Mouse (Mus musculus) CH12.LX (cell line): ENCODE measurements around the gene Gm4131.

Experiments
- CTCF ChIP-seq, 2 experiments: IDR thresholded peaks in 1 of 2; conservative IDR thresholded peaks in 1 of 2; 2 replicates each; pipeline ENCODE4 v1.5.1; 2011 to 2012; ENCODE audit warnings: low read depth in 2 of 2, low read length in 2 of 2, improper control_type of control experiment in 1 of 2, inconsistent platforms in 1 of 2, mild to moderate bottlenecking in 1 of 2, moderate library complexity in 1 of 2
- HCFC1 ChIP-seq: IDR thresholded peaks from 2 replicates; pipeline ENCODE4 v1.6.1; 2012; ENCODE audit warnings: low read depth, mild to moderate bottlenecking, inconsistent platforms, low read length, improper control_type of control experiment
- POLR2A ChIP-seq: IDR thresholded peaks from 2 replicates; pipeline ENCODE4 v1.6.1; 2011; ENCODE audit warnings: low read depth, mild to moderate bottlenecking, improper control_type of control experiment, low read length
- SIN3A ChIP-seq: IDR thresholded peaks from 2 replicates; pipeline ENCODE4 v1.6.1; 2012; ENCODE audit warnings: low read length, improper control_type of control experiment, inconsistent platforms
- TBP ChIP-seq: conservative IDR thresholded peaks from 2 replicates; pipeline ENCODE4 v1.6.1; 2011; ENCODE audit warnings: low read depth, low read length, improper control_type of control experiment
- USF2 ChIP-seq: conservative IDR thresholded peaks from 2 replicates; pipeline ENCODE4 v1.6.1; 2011; ENCODE audit warnings: low read depth, low read length, improper control_type of control experiment
- ZNF384 ChIP-seq: IDR thresholded peaks from 2 replicates; pipeline ENCODE4 v1.6.1; 2012; ENCODE audit warnings: low read depth, low read length, improper control_type of control experiment, inconsistent platforms

GRCm38 (mm10) chr14:62570299-62570698 is 3.6 kb upstream of the Gm4131 start:
- TF ChIP-seq CTCF (conservative IDR thresholded peaks at IDR 0.05 in 1 of 2, IDR thresholded peaks at IDR 0.05 in 1 of 2; ENCODE audit: low read depth in 2 of 2, low read length in 2 of 2) (no peak), ZNF384 (no peak), POLR2A (no peak), HCFC1 (no peak), TBP (no peak), SIN3A (no peak), USF2 (no peak)
